In genomic region chr8:123122059-123122458, GRCm38 (mm10) we compare ENCODE assay signal across 17 mouse cellular contexts. TPM values are rescaled to one million over a fixed set of nuclear protein-coding genes. Genes with fewer than 3 reads are reported as not detected.
"Had no signal": no experiment of that assay in that cellular context is flagged by ENCODE, and none has a peak within 500 bp of the region (broad histone marks: within the 10 kb centered on the region; RNA-seq: fewer than 3 reads in every experiment).

No protein-coding gene starts in this region.

- H3K9me3 ChIP-seq: limb, embryonic 15.5 days; liver, embryonic 12.5 days; midbrain, embryonic 10.5 days; neural tube, embryonic 13.5 days; stomach, embryonic 15.5 days had no signal

- ATAC-seq: intestine, embryonic 16.5 days; liver, embryonic 12.5 days had no signal

- H3K4me3 ChIP-seq: limb, embryonic 15.5 days; liver, embryonic 12.5 days; midbrain, embryonic 10.5 days; myocyte; neural tube, embryonic 13.5 days; stomach, embryonic 15.5 days had no signal

- H3K9ac ChIP-seq: limb, embryonic 15.5 days; liver, embryonic 12.5 days; lung, embryonic 14.5 days; neural tube, embryonic 13.5 days; stomach, embryonic 15.5 days had no signal

- DNase-seq: kidney, postnatal 14 days; left cerebral cortex, postnatal 4 days; lung, embryonic 14.5 days; lung, postnatal 10 days; lung, postnatal 4 days; midbrain, embryonic 14.5 days; right cerebral cortex, postnatal 14 days; thymus, postnatal 4 days had no signal

- H3K27ac ChIP-seq: limb, embryonic 15.5 days; liver, embryonic 12.5 days; midbrain, embryonic 10.5 days; neural tube, embryonic 13.5 days; stomach, embryonic 15.5 days had no signal

- H3K4me2 ChIP-seq: limb, embryonic 15.5 days; liver, embryonic 12.5 days; lung, embryonic 14.5 days; neural tube, embryonic 13.5 days; stomach, embryonic 15.5 days had no signal

- H3K36me3 ChIP-seq: limb, embryonic 15.5 days; liver, embryonic 12.5 days; midbrain, embryonic 10.5 days; neural tube, embryonic 13.5 days; stomach, embryonic 15.5 days had no signal

RNA-seq across cellular contexts. Expression of gene Sult5a1, which starts 36.1 kb away (rescaled TPM):
- total RNA-seq: left cerebral cortex, postnatal 10 days; left cerebral cortex, postnatal 4 days; megakaryocyte, adult 5-6 weeks had no signal
